Mouse (Mus musculus) CD4-positive helper T cell, adult 2 months (primary cell): ENCODE data around the gene Slc6a1.

Experiments used
- DNase-seq: peaks from one replicate; pipeline ENCODE4 v3.0.0-alpha.2; 2012; ENCODE audit warnings: low read depth, missing footprints, low spot score

Gene Slc6a1

DNA sequence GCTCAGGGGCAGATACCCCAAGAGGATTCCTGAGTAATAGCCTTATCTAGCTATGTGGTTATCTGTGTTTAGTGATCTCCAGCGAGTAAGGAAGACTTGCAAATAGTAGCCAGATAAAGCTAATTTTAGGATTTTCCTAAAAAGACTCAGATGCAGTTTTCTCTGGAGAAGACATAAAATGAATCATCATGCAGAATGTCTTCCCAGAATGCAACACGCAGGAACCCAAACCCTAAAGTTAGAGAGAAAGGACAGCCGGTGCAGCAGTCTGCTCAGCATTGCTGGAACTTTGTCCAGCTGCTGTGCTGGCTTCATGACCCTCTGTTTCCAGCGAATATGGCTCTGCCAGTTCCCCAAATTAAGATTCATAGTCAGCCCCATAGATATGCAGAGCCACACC lies 72.2 kb downstream of the Slc6a1 start:
- no peak for DNase-seq

- DNase-seq: no peak
Observed at GRCm38 (mm10) chr6:114358171-114358570, 75.7 kb downstream of the Slc6a1 start.

DNA sequence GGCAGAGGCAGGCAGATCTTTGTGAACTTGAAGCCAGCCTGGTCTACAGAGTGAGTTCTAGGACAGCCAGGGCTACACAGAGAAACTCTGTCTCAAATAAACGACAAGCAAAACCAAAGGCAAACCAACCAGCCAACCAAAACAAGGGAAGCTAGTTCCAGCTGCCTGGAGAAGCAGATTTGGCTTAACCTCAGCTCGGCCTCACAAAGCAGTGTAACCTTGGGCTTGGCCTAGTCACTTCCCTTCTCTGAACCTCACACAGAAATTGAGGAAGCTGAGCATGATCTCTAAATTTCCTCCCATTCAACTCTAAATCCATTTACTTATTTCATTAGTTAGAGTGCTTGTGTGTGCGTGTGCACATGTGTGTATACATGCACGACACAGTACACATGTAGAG lies 79.9 kb downstream of the Slc6a1 start:
- no peak for DNase-seq

- no peak for DNase-seq
Observed at GRCm38 (mm10) chr6:114363740-114364139, 81.3 kb downstream of the Slc6a1 start.

- DNase-seq: no peak
Observed at GRCm38 (mm10) chr6:114364734-114365133, 82.3 kb downstream of the Slc6a1 start.

DNA sequence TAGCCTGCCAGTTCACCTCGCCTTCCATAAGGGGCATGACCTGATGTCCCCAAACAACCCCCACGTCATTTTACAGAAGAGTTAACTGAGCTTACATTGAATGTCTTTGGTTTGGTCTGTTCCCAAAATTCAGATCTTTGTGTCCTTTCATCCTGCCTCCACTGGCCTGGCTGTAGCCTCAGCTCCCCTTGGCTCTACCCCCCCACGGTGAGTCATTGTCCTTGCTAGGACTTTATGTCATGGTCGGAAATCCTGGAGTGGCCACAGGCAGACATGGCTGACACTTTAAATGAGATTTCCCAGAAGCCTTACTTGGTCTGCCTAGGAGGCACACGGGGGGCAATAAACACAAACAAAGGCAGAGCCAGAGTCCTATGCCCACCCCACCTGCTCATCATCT lies 83.8 kb downstream of the Slc6a1 start:
- DNase-seq: no peak
